9 mouse cellular contexts compared by ENCODE assay signal in genomic region chr1:195232658-195233057, GRCm38 (mm10). TPM values are rescaled to one million over a fixed set of nuclear protein-coding genes. Genes with fewer than 3 reads are reported as not detected.
DNase-seq lines count a peak whose midpoint lies in the region; ATAC-seq and TF ChIP-seq lines count a peak whose summit lies in the region.
"Had no signal": no experiment of that assay in that cellular context is flagged by ENCODE, and none has a peak within 500 bp of the region (broad histone marks: within the 10 kb centered on the region; RNA-seq: fewer than 3 reads in every experiment).

No protein-coding gene starts in this region.

- no peak overlapping the region for H3K4me3 ChIP-seq in forebrain, embryonic 10.5 days
- no peak overlapping the region for H3K4me3 ChIP-seq in hindbrain, embryonic 16.5 days (ENCODE audit: low read length)
- H3K4me3 ChIP-seq in spleen, adult 2 months (ENCODE audit: extremely low read depth, insufficient read depth, insufficient read length): no peak overlapping the region
- H3K4me3 ChIP-seq: embryonic facial prominence, embryonic 12.5 days had no signal

- no peaks in the 10 kb centered on the region for H3K36me3 ChIP-seq in forebrain, embryonic 10.5 days (replicated peaks)
- H3K36me3 ChIP-seq in hindbrain, embryonic 16.5 days (ENCODE audit: control insufficient read depth, insufficient read depth, low read length): no peaks in the 10 kb centered on the region
- H3K36me3 ChIP-seq in spleen, adult 2 months (ENCODE audit: control insufficient read depth, insufficient read depth, low read length): no peaks in the 10 kb centered on the region
- H3K36me3 ChIP-seq: embryonic facial prominence, embryonic 12.5 days had no signal

- H3K27ac ChIP-seq in forebrain, embryonic 10.5 days: no peak overlapping the region
- no peak overlapping the region for H3K27ac ChIP-seq in hindbrain, embryonic 16.5 days (ENCODE audit: low read depth, low read length)
- no peak overlapping the region for H3K27ac ChIP-seq in spleen, adult 2 months (ENCODE audit: insufficient read depth, low read length)
- H3K27ac ChIP-seq: embryonic facial prominence, embryonic 12.5 days had no signal

- H3K4me1 ChIP-seq in forebrain, embryonic 10.5 days: no peaks in the 10 kb centered on the region
- no peaks in the 10 kb centered on the region for H3K4me1 ChIP-seq in hindbrain, embryonic 16.5 days (ENCODE audit: control insufficient read depth, insufficient read depth, low read depth, low read length)
- no peaks in the 10 kb centered on the region; the same call in 1 of the 2 replicates for H3K4me1 ChIP-seq in spleen, adult 2 months (ENCODE audit: control insufficient read depth, insufficient read depth, insufficient read length)
- H3K4me1 ChIP-seq: embryonic facial prominence, embryonic 12.5 days had no signal

- no peak overlapping the region for H3K4me2 ChIP-seq in hindbrain, embryonic 16.5 days (ENCODE audit: low read length)
- H3K4me2 ChIP-seq: embryonic facial prominence, embryonic 12.5 days had no signal

- DNase-seq in ovary, postnatal 14 days (ENCODE audit: low spot score): peak; percentile 20
- no peak for DNase-seq in ovary, adult 18-20 months (ENCODE audit: low spot score)
- DNase-seq in c-Kit-positive CD71-negative TER-119-negative erythroid progenitor cells, embryonic 14.5 days (ENCODE audit: low read depth): peak; percentile 52
- peak; percentile 24 for DNase-seq in forebrain, embryonic 10.5 days (ENCODE audit: extremely low spot score, low spot score)
- peak; percentile 36 to 60 for DNase-seq in left cerebral cortex, adult 18-20 months (ENCODE audit: low spot score in 2 of 2)
- peak; percentile 42 to 49 for DNase-seq in spleen, adult 2 months (ENCODE audit: low read depth in 1 of 2, low spot score in 2 of 2)

- H3K27me3 ChIP-seq in forebrain, embryonic 10.5 days (ENCODE audit: poor library complexity, severe bottlenecking): no peaks in the 10 kb centered on the region
- no peaks in the 10 kb centered on the region for H3K27me3 ChIP-seq in hindbrain, embryonic 16.5 days (replicated peaks; ENCODE audit: control insufficient read depth, insufficient read depth, low read length)
- H3K27me3 ChIP-seq in spleen, adult 2 months (ENCODE audit: control insufficient read depth, insufficient read depth, low read length): no peaks in the 10 kb centered on the region
- H3K27me3 ChIP-seq: embryonic facial prominence, embryonic 12.5 days had no signal

- TF ChIP-seq POLR2A in spleen, adult 2 months (IDR thresholded peaks at IDR 0.05; ENCODE audit: low read depth, low read length): no peak

- no peaks in the 10 kb centered on the region for H3K9me3 ChIP-seq in forebrain, embryonic 10.5 days
- H3K9me3 ChIP-seq in hindbrain, embryonic 16.5 days (ENCODE audit: control insufficient read depth, low read length): no peaks in the 10 kb centered on the region
- H3K9me3 ChIP-seq: embryonic facial prominence, embryonic 12.5 days had no signal

- TF ChIP-seq CTCF in spleen, adult 2 months (IDR thresholded peaks at IDR 0.05; ENCODE audit: extremely low read depth, insufficient read depth, insufficient read length, insufficient replicate concordance): no peak

- ATAC-seq in hindbrain, embryonic 16.5 days: peak; percentile 42; the same call in 1 of the 2 replicates
- peak; percentile 98 for ATAC-seq in megakaryocyte-erythroid progenitor cell, adult 5-6 weeks (replicated peaks; ENCODE audit: low FRiP score, low TSS enrichment, poor library complexity, severe bottlenecking)

- no peak overlapping the region for H3K9ac ChIP-seq in hindbrain, embryonic 16.5 days (ENCODE audit: low read depth, low read length)
- H3K9ac ChIP-seq: embryonic facial prominence, embryonic 12.5 days had no signal

RNA-seq across cellular contexts. Expression of gene Cr2, which starts 56.1 kb away (rescaled TPM):
- polyA plus RNA-seq in forebrain, embryonic 10.5 days (2016; fragmentation: Nextera tagmentation; extraction: Ambion mirVana): 0.41 and 0.64 TPM in 2 replicates
- 0.72 and 0.74 TPM in 2 replicates for polyA plus RNA-seq in hindbrain, embryonic 16.5 days (2015; fragmentation: Nextera tagmentation; extraction: Ambion mirVana)
- under 1 TPM; 0.21 to 0.45 TPM for total RNA-seq in left cerebral cortex, adult 18-20 months (2021)
- not detected in 2 replicates for total RNA-seq in megakaryocyte-erythroid progenitor cell, adult 5-6 weeks (2014; fragmentation: Nextera tagmentation)
- not detected in 2 replicates for total RNA-seq in megakaryocyte-erythroid progenitor cell, adult 5-6 weeks (2017)
- polyA plus RNA-seq in spleen, adult 2 months (2012; rRNA removed): 41.6 and 53.0 TPM in 2 replicates

Comparison
In these comparisons a context has a peak if more than half of its experiments do, and no peak if none do; other contexts are left out.
1. RNA of gene Cr2, which starts 56.1 kb away (polyA plus RNA-seq): 41.6 to 53.0 TPM in spleen, adult 2 months; 0.72 to 0.74 TPM in hindbrain, embryonic 16.5 days and 0.41 to 0.64 TPM in forebrain, embryonic 10.5 days; every median in the first group is over 10 times any median in the second.